Mouse (Mus musculus) forelimb bud, embryonic 11.5 days (tissue): ENCODE measurements around the gene Prl8a6.
A peak's percentile ranks its signal among the peaks of the same experiment; 100 is the strongest.

Experiments
- DNase-seq: peaks from one replicate; pipeline ENCODE4 v3.0.0-alpha.2; 2012; ENCODE audit warnings: low read depth, low spot score

Prl8a6 gene

DNA sequence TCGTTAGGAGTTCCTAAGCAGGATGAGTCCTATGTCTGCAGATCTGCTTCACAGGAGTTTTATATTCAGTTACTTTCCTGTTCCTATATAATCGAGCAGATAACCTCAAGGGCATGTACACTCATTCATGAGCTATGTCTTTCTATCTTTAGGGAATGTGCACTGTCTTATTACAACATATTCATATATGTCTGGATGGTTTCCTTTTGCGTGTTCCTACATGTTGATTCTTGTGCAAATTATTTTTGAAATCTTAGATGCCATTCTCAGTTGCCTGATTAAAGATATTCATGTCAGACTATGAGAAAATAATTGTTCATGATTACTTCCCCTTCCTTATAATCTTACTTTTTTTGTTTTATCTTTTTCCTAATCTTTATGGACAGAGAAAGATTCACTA is at the start of gene Prl8a6:
Gene Prl8a6 (minus strand): TSS at position 101 of the 400 bp plus-strand sequence.
- no peak for DNase-seq

DNA sequence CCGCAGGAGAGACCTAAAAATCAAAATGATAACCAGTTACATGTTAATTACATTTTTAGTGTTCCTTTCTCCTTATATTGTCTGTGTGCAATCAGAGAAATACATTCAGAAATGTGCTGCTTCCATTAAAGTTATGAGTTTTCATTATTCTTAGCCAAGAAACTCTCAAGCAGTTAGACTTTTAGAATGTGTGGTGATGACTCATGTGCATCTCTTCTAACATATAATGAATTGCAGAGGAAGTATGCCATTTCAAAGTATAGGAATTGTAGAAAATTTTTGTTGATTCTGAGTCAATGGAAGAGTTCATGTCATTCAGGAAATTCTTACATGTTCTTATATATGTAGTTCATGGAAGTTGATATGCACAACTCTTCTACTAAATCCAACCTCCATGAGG is 5.3 kb downstream of the Prl8a6 start:
- DNase-seq, result no peak

DNA sequence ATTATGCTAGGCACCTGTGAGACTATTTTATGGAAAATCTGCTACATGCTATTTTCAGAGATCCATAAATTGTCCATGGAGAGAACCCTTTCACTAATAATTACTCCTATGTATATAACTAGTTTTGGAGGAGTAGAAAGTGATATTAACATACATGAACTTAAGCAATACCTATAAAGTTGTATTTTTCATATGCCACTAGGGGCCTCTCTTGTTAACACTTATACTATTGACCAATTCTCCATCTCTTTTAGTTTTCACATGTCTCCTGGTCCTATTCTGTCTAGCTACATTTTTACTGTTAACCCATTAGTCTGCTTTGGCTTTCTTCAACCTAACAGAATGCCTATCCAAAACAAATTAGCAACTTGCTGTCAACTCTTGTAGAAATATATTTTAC is 24.8 kb downstream of the Prl8a6 start:
- DNase-seq, result no peak

DNA sequence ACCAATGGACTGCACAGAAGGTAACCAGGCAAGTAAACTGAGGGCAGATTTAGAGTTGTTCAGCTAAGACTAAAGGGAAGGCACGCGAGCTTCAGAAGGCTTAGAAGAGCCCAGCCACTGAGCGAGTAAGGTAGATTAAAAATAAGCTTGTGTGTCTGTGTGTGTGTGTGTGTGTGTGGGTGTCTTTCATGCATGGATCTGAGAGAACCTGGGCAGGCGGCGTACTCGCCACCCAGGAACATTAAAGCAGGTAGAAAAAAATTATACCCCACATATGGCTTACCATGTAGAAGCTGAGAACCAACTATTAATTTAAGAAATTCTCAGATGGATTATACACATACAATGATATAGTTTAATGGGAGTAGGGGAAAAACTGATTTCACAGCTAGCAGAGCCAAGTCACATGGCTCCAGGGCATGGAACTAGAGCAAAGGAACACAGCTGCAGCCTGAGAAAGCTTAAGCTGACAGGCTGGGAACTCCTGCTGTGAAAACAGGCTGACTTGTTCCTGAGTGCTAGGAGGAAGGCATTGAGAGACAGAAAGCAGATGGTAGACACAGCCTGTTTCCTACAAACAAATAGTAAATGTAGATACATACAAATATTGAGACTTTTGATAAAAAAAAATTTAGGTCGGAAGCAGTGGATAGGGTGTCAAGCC is 39.3 kb downstream of the Prl8a6 start:
- DNase-seq, result peak; percentile 44

DNA sequence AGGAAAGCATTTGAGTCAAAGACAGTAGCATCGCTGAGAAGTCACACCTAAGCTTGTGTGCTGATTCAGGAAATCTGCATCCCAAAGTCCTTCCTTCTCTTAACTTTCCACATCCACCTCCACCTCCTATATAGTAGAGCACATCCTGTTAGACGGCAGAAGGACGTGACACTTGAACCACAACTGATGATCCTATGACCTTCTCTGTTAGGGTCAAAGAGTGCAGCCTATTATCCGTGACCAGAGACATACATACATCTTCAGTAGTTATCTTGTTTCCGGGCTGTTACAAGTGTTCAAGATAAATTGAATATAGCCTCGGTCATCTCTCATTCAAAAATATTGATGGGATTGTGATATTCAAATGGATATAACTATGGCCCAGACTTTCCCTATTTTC is 47.7 kb downstream of the Prl8a6 start, which contains the start of gene Prl2b1:
Gene Prl2b1 (minus strand): TSS at position 101 of the 400 bp plus-strand sequence.
- DNase-seq, result no peak
